ENCODE assay signal across 9 mouse cellular contexts in the genomic region with DNA sequence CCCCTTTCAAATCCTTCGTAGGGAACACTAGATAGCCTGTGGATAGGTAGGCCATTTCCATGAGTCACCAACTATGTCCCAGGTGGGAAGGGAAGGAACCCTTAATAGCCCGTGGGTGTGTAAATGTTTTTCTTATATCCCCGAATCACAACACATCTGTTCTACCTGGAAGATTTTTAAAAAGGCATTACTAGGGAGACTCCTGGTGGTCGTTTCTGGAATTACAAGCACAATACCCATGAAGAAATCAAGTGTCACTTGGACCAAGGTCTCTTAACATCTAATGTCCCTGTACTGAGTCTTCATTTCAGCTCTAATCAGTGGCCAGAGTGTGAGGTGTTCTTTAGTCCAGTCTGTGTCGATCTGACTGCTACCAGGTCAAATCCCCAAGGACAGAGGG. TPM values are rescaled to one million over a fixed set of nuclear protein-coding genes. Genes with fewer than 3 reads are reported as not detected.
DNase-seq lines count a peak whose midpoint lies in the region; ATAC-seq and TF ChIP-seq lines count a peak whose summit lies in the region.
"Had no signal": no experiment of that assay in that cellular context is flagged by ENCODE, and none has a peak within 500 bp of the region (broad histone marks: within the 10 kb centered on the region; RNA-seq: fewer than 3 reads in every experiment).

No protein-coding gene starts in this region.

- no peak for TF ChIP-seq EP300 in MEL (IDR thresholded peaks at IDR 0.05; ENCODE audit: low read depth in 1 of 2, low read length in 2 of 2)

- no peak overlapping the region for H3K4me3 ChIP-seq in intestine, postnatal 0 days (ENCODE audit: low read depth, low read length)
- H3K4me3 ChIP-seq in intestine, embryonic 16.5 days (ENCODE audit: low read length), result no peak overlapping the region
- no peak overlapping the region for H3K4me3 ChIP-seq in MEL (ENCODE audit: control insufficient read depth in 1 of 2, insufficient read depth in 1 of 2, low read depth in 2 of 2, low read length in 2 of 2)
- no peak overlapping the region for H3K4me3 ChIP-seq in lung, embryonic 14.5 days (ENCODE audit: low read depth, low read length)
- no peak overlapping the region for H3K4me3 ChIP-seq in hindbrain, embryonic 10.5 days

- no peaks in the 10 kb centered on the region for H3K9me3 ChIP-seq in intestine, postnatal 0 days (ENCODE audit: control insufficient read depth)
- no peaks in the 10 kb centered on the region for H3K9me3 ChIP-seq in intestine, embryonic 16.5 days (ENCODE audit: control insufficient read depth, low read length)
- H3K9me3 ChIP-seq in MEL (replicated peaks; ENCODE audit: insufficient read depth, low read length), result no peaks in the 10 kb centered on the region
- H3K9me3 ChIP-seq in lung, embryonic 14.5 days (ENCODE audit: low read depth, low read length), result no peaks in the 10 kb centered on the region
- H3K9me3 ChIP-seq in hindbrain, embryonic 10.5 days, result 0 out of 2 replicates have a peak, but pooled peaks cover 3% of the 10 kb centered on the region

- DNase-seq in CD4-positive helper T cell, adult 2 months (ENCODE audit: low read depth, low spot score), result peak; percentile 14
- peak; percentile 18 for DNase-seq in MEL (ENCODE audit: low read depth, low spot score)
- peak; percentile 76 for DNase-seq in lung, embryonic 14.5 days
- no peak for DNase-seq in urinary bladder, postnatal 4 days (ENCODE audit: low spot score in 2 of 2)
- no peak for DNase-seq in hindbrain, embryonic 10.5 days (ENCODE audit: low spot score)
- DNase-seq: right cerebral cortex, postnatal 25 days had no signal

- no peaks in the 10 kb centered on the region for H3K79me2 ChIP-seq in MEL (ENCODE audit: control insufficient read depth, insufficient read depth, low read length, poor library complexity)

- 45% methylated on average over 5 of the region's 5 CpGs for WGBS in intestine, postnatal 0 days
- WGBS in intestine, embryonic 16.5 days, result 53% methylated on average over 5 of the region's 5 CpGs
- 47% methylated on average over 5 of the region's 5 CpGs for WGBS in lung, embryonic 14.5 days
- WGBS in hindbrain, embryonic 10.5 days, result 46% methylated on average over 5 of the region's 5 CpGs

- no peak overlapping the region for H3K27ac ChIP-seq in intestine, postnatal 0 days (ENCODE audit: low read depth, low read length)
- H3K27ac ChIP-seq in intestine, embryonic 16.5 days (ENCODE audit: low read length), result no peak overlapping the region
- H3K27ac ChIP-seq in MEL (ENCODE audit: control insufficient read depth, low read depth, low read length), result no peak overlapping the region
- no peak overlapping the region for H3K27ac ChIP-seq in lung, embryonic 14.5 days (ENCODE audit: low read depth)
- no peak overlapping the region for H3K27ac ChIP-seq in hindbrain, embryonic 10.5 days

- no peak overlapping the region for H3K9ac ChIP-seq in intestine, postnatal 0 days (ENCODE audit: low read depth, low read length)
- no peak overlapping the region for H3K9ac ChIP-seq in intestine, embryonic 16.5 days (ENCODE audit: low read depth, low read length)
- no peak overlapping the region for H3K9ac ChIP-seq in MEL (ENCODE audit: control insufficient read depth, low read depth, low read length, poor library complexity, severe bottlenecking)
- H3K9ac ChIP-seq in lung, embryonic 14.5 days, result no peak overlapping the region

- TF ChIP-seq CTCF in intestine, postnatal 0 days (IDR thresholded peaks at IDR 0.05; ENCODE audit: low read depth), result peak; percentile 74
- TF ChIP-seq CTCF in MEL (IDR thresholded peaks at IDR 0.05 in 2 of 3, conservative IDR thresholded peaks at IDR 0.05 in 1 of 3; ENCODE audit: control insufficient read depth in 1 of 3, insufficient read depth in 1 of 3, low read depth in 2 of 3, low read length in 3 of 3, poor library complexity in 1 of 3, severe bottlenecking in 1 of 3), result peak in 2 of 3 experiments; percentile 53 to 60; a peak in 4 of 6 replicates
- TF ChIP-seq CTCF in lung, embryonic 14.5 days (IDR thresholded peaks at IDR 0.05; ENCODE audit: low read depth), result peak; percentile 75

- TF ChIP-seq POLR2A in MEL (IDR thresholded peaks at IDR 0.05; ENCODE audit: control insufficient read depth in 1 of 2, insufficient read depth in 1 of 2, low read depth in 1 of 2, low read length in 2 of 2, poor library complexity in 1 of 2), result no peak

- no peak overlapping the region for H3K4me2 ChIP-seq in intestine, postnatal 0 days (replicated peaks; ENCODE audit: low read depth)
- H3K4me2 ChIP-seq in intestine, embryonic 16.5 days (ENCODE audit: low read depth, low read length), result no peak overlapping the region
- H3K4me2 ChIP-seq in lung, embryonic 14.5 days, result no peak overlapping the region

- no peak for ATAC-seq in intestine, postnatal 0 days
- ATAC-seq in intestine, embryonic 16.5 days, result no peak
- no peak for ATAC-seq in lung, embryonic 14.5 days (ENCODE audit: insufficient read depth)
- ATAC-seq in monocyte, adult 5-6 weeks (replicated peaks; ENCODE audit: insufficient number of reproducible peaks, low FRiP score, low TSS enrichment, poor library complexity, severe bottlenecking), result no peak; the same call in 1 of the 2 replicates

- TF ChIP-seq RAD21 in MEL (IDR thresholded peaks at IDR 0.05; ENCODE audit: low read depth, low read length), result peak; percentile 43

- H3K27me3 ChIP-seq in intestine, postnatal 0 days (replicated peaks; ENCODE audit: control insufficient read depth, insufficient read depth, low read length), result no peaks in the 10 kb centered on the region
- no peaks in the 10 kb centered on the region for H3K27me3 ChIP-seq in intestine, embryonic 16.5 days (replicated peaks; ENCODE audit: control insufficient read depth, insufficient read depth, low read length)
- no peaks in the 10 kb centered on the region for H3K27me3 ChIP-seq in MEL (ENCODE audit: control insufficient read depth in 1 of 2, insufficient read depth in 2 of 2, low read length in 2 of 2)
- H3K27me3 ChIP-seq in lung, embryonic 14.5 days (ENCODE audit: insufficient read depth, low read length), result no peaks in the 10 kb centered on the region
- H3K27me3 ChIP-seq in hindbrain, embryonic 10.5 days (ENCODE audit: insufficient read depth, poor library complexity, severe bottlenecking), result peaks cover 5% of the 10 kb centered on the region; the same call in 1 of the 2 replicates

- peaks cover 55% of the 10 kb centered on the region for H3K36me3 ChIP-seq in intestine, postnatal 0 days (ENCODE audit: control insufficient read depth, insufficient read depth)
- peaks cover 35% of the 10 kb centered on the region for H3K36me3 ChIP-seq in intestine, embryonic 16.5 days (ENCODE audit: control insufficient read depth, insufficient read depth, low read length)
- no peaks in the 10 kb centered on the region for H3K36me3 ChIP-seq in MEL (ENCODE audit: control insufficient read depth in 1 of 2, insufficient read depth in 2 of 2, low read length in 2 of 2)
- peaks cover 39% of the 10 kb centered on the region for H3K36me3 ChIP-seq in lung, embryonic 14.5 days (ENCODE audit: insufficient read depth)
- peaks cover 63% of the 10 kb centered on the region for H3K36me3 ChIP-seq in hindbrain, embryonic 10.5 days

- H3K4me1 ChIP-seq in intestine, postnatal 0 days (replicated peaks; ENCODE audit: control insufficient read depth, insufficient read depth, low read length), result no peaks in the 10 kb centered on the region
- no peaks in the 10 kb centered on the region for H3K4me1 ChIP-seq in intestine, embryonic 16.5 days (ENCODE audit: control insufficient read depth, insufficient read depth, low read length)
- no peaks in the 10 kb centered on the region for H3K4me1 ChIP-seq in MEL (ENCODE audit: control insufficient read depth in 1 of 2, insufficient read depth in 2 of 2, low read length in 2 of 2)
- no peaks in the 10 kb centered on the region for H3K4me1 ChIP-seq in lung, embryonic 14.5 days (ENCODE audit: insufficient read depth)
- peaks cover 10% of the 10 kb centered on the region for H3K4me1 ChIP-seq in hindbrain, embryonic 10.5 days (replicated peaks)

TF ChIP-seq in MEL, 35 proteins besides CTCF, POLR2A, EP300 and RAD21:
- TF ChIP-seq SMC3 (IDR thresholded peaks at IDR 0.05; ENCODE audit: low read depth, low read length) (peak; percentile 49), POLR2AphosphoS5 (IDR thresholded peaks at IDR 0.05; ENCODE audit: borderline replicate concordance, low read depth, low read length) (no peak)

RNA-seq across cellular contexts. Expression of a gene that starts 60.0 kb away (rescaled TPM):
- 212 and 256 TPM in 2 replicates for polyA plus RNA-seq in intestine, postnatal 0 days (2015; fragmentation: Nextera tagmentation; extraction: Ambion mirVana)
- 160 and 206 TPM in 2 replicates for polyA plus RNA-seq in intestine, embryonic 16.5 days (2015; fragmentation: Nextera tagmentation; extraction: Ambion mirVana)
- total RNA-seq in MEL (2012; rRNA removed), result not detected in 2 replicates
- not detected for polyA plus RNA-seq in MEL (2012; ENCODE audit: insufficient read depth in 1 of 2, insufficient read length in 2 of 2, low read depth in 1 of 2, low replicate concordance in 2 of 2, missing spikeins in 1 of 2)
- 17.1 and 20.7 TPM in 2 replicates for polyA plus RNA-seq in lung, embryonic 14.5 days (2014; fragmentation: Nextera tagmentation; extraction: Ambion mirVana)
- 9.2 and 12.1 TPM in 2 replicates for polyA plus RNA-seq in hindbrain, embryonic 10.5 days (2016; fragmentation: Nextera tagmentation; extraction: Ambion mirVana)
- 57.2 to 77.8 TPM (median 58.7 TPM) in 3 replicates for total RNA-seq in monocyte, adult 5-6 weeks (2017)

Comparison
In these comparisons a context has a peak if more than half of its experiments do, and no peak if none do; other contexts are left out.
1. DNase-seq: peak in CD4-positive helper T cell, adult 2 months (single experiment), MEL (single experiment) and lung, embryonic 14.5 days (single experiment); none in urinary bladder, postnatal 4 days (0 of 2) and hindbrain, embryonic 10.5 days (single experiment).
2. RNA of a gene that starts 60.0 kb away (polyA plus RNA-seq): 212 to 256 TPM in intestine, postnatal 0 days, 160 to 206 TPM in intestine, embryonic 16.5 days, 17.1 to 20.7 TPM in lung, embryonic 14.5 days and 9.2 to 12.1 TPM in hindbrain, embryonic 10.5 days; not detected in MEL; every median in the first group is over 10 times any median in the second.
3. Peak in every context shown above with its lines, with median percentiles within 50 percentile points of each other: CTCF ChIP-seq.